Mouse (Mus musculus) erythroblast, adult 5-6 weeks (primary cell): ENCODE measurements around the gene Iqce. TPM values are rescaled to one million over a fixed set of nuclear protein-coding genes. Genes with fewer than 3 reads are reported as not detected.

Experiments used
- ATAC-seq: replicated peaks from 2 replicates; pipeline ENCODE4 v1.8.0; 2016; ENCODE audit warnings: moderate number of reproducible peaks, mild to moderate bottlenecking, moderate TSS enrichment, inconsistent platforms; ENCODE audit not compliant: poor library complexity, low FRiP score, severe bottlenecking
- total RNA-seq, 2 experiments: library from RNA; stranded (forward) in 1 of 2; stranded (reverse) in 1 of 2; fragments of 150-400 nt in 1 of 2; fragments of 200-764, 138-1000 nt in 1 of 2; gene quantifications; 2 replicates each; pipeline versions ENCODE4 v1.2.3 to v1.2.4; 2015 to 2017; ENCODE audit warnings: low replicate concordance in 2 of 2

The Iqce gene
- total RNA-seq (2015; ENCODE audit: low replicate concordance) (1.9 and 3.8 TPM in 2 replicates), total RNA-seq (2017; ENCODE audit: low replicate concordance) (2.9 and 3.0 TPM in 2 replicates)

DNA sequence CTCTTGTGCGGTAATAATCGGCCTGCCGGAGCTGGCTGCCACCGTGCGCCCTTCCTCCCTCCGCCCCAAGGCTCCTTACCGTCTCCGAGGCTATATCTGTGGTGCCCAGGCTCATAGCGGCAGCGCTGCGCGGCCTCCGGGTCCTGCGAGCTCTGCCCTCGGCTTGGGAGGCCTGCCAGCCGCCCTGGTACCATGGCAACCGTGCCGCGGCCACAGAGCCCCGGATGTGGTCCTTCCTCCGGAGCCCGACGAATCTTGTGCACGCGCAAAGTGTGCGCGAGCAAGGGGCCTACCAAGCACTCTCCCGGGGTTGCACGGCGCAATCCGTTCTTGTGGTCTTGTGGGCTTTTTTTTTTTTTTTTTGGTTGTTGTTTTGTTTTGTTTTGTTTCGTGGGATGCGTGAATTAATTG lies at the start of gene Iqce:
Iqce (minus strand) TSS at position 276 of the 411 bp plus-strand sequence.
- ATAC-seq, result peak; percentile 40

DNA sequence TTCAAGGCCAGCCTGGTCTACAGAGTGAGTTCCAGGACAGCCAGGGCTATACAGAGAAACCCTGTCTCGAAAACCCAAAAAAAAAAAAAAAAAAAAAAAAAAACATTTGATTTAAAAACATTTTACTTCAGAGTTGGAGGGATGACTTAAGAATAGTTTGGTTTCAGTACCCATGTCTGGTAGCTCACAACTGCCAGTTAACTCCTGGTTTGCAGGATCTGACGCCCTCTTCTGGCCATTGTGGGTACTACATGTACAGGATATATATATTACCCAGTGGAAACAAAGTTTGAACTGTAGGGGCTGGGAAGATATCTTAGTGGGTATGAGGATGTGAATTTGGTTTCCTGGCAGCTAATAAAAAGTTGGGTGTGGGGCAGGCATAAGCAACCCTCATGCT lies 48.7 kb upstream of the Iqce start:
- ATAC-seq, result no peak

DNA sequence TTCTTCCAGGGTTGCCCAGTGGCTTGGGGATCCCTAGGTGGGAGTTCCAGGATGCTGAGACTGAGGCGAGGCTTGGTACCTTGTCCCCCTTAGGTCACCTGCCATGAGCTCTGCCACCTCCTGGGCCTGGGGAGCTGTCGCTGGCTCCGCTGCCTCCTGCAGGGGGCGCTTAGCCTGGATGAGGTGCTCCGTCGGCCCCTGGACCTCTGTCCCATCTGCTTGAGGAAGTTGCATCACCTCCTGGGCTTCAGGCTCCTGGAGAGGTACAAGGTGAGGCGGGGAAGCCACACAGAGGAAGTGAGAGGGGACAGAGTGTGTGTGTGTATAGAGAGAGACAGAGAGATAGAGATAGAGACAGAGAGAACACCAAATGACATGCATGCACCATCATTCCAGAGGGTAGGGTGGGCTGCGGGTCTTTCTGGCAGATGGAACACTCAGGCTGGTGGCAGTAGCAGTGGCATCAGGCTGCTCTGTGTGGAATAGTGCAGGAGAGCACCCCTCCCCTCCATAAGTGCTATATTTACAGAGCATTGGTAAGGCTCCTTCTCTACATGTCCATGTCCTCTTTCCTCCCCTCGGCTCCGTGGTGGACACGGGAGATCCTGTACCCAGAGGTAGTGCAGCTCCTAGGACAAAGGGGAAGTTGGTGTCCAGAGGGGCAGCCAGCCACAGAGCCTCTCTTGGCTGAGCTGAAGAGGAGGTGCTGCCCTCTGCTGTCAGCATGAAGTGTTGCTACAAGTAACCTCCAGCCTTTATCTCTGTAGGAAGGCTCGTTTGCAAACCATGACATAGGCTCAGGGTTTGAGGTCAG lies 47.1 kb upstream of the Iqce start:
- ATAC-seq, result peak; percentile 82

DNA sequence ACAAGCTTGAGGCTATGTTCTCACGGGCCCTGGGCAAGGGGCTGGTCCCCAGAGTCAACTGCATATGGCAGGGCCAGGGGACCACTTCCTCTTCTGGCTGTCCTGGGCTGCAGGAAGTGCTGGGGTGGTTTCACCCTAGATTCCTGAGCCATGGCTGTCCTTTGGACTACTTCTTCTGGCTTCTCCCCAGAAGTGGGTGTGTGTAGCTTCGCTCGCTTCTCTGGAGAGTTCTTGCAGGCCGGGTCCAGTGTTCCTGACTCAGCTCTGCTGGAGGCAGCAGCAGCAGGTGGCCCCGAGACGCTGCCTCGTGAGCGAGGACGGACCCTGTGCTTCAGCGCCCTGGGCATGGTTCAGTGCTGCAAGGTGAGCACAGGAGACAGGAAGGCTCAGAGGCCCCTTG lies 46.2 kb upstream of the Iqce start:
- no peak for ATAC-seq

DNA sequence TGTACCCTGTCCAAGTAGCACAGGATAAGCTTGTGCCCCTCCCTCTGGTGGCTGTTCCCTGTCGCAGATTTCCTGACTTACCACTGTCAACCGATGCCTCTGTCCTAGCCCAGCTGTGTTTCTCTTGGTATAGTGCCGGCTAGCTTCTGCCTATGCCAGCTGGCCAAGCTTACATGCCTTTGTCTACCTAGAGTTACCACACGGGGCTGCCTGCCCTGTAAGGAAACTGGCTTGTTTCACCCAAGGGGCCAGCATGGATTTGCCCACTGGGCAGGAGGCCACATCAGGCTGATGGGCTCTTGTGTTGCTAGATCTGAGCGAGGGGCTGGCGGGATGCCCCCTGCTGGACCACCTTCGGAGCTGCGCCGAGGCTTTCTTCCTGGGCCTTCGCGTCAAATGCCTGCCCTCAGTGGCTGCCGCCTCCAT lies 41.5 kb upstream of the Iqce start:
- no peak for ATAC-seq

DNA sequence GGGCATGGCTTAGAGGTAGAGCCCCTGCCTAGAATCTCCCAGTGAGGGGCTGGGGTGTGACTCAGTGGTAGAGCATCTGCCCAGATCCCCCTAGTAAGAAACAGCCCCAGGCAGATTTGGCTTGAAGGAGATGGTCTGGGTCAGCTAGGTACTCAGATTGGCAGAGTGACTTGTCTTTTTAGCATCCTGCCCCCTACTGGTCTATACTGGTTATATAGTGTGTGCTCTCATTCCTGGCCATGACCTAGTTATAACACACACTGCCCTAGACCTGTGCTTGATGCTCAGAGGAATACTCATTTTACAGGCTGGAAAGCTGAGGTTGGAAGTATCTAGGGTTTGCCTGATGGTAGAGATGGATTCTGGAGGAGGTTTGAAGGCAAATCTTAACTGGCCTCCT lies 39.7 kb upstream of the Iqce start:
- no peak for ATAC-seq

DNA sequence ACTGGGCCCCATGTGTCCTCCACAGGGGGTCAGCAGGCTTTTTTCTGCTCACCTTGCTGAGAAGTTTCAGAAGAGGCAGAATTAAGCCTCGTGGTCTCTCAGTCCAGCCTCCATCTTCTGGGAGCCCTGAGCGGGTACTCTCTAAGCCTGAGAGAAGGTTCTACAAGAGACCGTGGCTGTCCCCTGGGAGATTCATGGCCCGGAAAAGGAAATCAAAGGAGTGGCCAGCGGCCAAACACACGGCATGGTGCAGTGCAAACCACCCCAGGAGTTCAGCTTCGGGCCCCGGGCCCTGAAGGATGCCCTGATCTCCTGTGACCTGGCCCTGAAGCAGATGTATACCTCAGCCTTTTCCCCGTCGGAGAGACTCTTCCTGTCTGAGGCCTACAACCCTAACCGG lies 38.9 kb upstream of the Iqce start:
- 0 out of 2 replicates have a peak, but pooled peaks have one; percentile 7 for ATAC-seq

DNA sequence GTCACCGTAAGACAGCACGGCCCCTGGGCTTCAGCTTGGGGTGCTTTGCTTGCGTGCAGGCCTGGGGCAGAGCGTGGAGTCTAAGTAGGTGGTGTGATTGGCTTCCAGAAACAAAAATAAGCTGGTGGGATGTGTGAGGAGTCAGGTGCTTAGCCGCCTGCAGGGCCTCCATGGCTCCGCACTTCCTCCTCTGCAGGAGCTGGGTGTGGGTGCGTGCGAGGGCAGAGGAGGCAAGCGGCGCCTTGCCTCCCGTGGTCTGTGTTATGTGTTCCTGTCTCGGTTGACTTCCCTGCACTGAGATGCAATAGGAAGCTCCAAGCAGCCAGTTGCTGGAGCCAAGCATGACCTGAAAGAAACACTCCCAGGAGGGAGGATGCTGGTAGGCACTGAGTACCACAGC lies 37.6 kb upstream of the Iqce start:
- ATAC-seq, result no peak

DNA sequence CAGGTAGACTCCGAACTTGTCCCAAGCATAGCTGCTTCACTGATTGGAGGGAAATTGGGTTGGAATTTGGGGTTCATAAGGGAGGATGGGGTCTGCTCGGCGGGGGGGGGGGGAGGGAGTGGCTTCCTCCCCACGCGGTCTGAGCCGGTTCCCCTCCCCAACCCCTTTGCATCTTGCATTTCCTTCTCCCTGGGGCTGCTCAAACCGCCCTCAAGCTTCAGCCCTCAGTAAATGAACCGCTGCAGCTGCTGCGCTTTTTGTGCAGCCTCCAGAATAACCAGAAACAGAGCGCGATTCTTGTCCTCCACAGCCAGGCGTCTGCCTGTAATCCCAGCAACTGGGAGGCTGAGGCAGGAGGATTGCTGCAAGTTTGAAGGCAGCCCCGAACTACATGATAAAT lies 34.0 kb upstream of the Iqce start:
- ATAC-seq, result no peak

DNA sequence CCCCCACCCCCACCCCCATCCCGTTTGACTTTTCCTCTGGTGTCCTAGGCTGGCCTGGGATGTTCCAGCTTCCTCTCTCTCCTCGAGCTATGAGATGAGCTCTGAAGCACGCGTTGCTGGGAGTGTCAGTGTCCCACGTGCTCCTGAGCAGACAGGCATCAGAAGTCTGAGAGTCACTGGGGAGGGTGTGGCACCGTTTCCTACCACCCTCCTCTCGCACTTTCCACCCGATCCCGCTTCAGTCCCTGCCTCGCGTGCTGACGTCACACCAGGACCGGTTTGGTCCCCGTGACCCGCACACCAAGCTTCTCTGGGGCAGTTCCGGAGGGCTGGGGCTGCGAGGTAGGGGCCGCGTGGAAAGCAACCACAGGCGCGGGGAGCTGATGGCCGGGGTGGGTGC lies 33.1 kb upstream of the Iqce start:
- no peak for ATAC-seq

DNA sequence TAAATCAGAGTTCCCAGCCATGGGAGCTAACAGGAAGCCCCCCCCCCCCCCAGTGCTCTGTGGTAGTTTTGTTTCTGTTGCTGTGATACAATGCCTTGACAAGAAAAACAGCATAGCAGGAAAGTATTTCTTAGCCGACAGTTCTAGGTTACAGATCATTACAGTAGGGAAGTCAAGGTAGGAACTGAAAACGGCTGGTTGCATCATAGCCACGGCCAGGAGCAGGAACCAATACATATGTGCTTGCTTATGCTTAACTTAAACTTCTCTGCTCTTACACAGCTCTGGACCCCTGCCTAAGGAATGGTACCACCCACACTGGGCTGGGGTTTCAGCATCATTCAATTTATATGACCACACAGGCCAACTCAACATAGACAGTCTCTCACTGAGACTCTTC lies 31.2 kb upstream of the Iqce start:
- ATAC-seq, result no peak

DNA sequence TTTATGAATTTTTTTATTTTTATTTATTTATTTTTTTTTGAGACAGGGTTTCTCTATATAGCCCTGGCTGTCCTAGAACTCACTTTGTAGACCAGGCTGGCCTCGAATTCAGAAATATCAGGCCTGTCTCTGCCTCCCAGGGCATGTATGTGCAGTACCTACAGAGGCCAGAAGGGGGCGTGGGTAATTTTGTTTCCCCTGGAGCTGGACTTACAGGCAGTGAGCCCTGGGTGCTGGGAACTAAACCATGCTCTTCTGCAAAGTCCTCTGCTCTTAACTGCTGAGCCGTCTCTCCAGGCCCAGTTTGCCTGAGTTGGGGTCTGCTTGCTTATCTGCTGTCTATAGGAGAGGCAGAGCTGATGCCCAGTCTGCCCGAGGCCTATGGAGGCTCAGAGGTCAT lies 30.0 kb upstream of the Iqce start:
- peak; percentile 58 for ATAC-seq

DNA sequence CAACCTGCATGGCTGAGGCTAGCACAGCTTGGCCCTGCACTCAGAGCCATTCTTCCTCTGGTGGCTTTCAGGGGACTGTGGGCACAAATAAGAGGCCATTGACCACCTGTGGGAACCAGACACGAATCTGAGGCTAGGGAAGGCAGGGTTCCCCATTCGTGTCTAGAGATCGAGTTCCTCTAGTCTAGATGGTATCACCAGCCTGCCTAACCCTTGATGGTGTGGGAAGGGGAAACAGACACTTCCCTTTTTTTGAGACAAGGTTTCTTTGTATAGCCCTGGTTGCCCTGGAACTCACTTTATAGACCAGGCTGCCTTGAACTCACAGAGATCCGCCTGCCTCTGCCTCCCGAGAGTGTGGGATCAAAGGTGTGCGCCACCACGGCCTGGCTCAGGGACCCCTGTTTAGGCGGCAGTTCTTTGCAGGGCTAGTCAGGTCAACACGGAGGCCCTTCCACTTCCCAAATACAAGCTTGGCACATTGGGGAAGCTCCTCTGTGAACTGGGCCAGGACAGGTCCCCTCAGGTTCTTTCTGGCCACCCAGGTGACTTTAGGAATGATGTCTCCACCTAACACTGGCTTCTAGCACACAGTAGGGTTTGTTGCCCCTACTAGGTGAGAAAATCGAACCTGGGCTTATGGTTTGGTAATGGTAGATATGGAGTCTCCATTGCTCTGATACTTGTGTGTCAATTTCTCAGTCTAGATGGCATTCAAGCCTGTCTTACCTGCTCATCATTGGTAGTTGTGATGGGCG lies 29.0 kb upstream of the Iqce start:
- no peak for ATAC-seq

DNA sequence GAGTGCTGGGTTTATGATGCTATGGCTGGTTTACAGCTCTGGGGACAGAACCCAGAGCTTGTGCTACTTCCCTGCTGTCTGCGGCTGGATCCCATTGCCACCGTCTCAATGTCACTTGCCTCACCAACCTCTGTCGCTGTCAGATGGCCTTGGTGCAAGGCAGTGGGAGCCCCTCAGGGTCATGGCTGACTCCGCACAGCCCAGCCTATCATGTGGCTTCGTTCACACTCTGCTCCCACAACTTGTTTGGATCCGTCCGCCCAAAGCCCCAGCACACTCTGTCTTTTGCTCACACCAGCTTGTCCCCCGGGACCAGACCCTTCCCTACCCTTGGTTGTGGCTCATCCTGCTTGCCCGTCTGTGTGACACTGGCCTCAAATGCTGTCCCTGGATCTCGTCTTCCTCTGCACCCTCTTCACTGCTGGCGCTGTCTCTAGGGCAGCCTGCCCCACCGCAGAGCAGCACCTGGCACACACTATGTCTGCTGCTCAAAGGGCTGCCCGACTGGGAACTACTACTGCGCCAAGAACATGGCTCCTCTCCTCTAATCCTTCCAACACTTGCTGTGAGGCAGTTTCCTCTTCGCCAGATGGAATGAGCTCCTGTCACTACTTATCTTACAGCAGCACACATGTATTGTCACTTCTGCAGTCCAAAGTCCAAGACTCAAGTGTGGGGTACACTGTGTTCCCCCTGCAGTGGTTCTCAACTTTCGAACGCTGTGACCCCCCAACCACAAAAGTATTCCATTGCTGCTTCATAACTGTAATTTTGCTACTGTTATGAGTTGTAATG lies 25.0 kb upstream of the Iqce start:
- ATAC-seq, result no peak

DNA sequence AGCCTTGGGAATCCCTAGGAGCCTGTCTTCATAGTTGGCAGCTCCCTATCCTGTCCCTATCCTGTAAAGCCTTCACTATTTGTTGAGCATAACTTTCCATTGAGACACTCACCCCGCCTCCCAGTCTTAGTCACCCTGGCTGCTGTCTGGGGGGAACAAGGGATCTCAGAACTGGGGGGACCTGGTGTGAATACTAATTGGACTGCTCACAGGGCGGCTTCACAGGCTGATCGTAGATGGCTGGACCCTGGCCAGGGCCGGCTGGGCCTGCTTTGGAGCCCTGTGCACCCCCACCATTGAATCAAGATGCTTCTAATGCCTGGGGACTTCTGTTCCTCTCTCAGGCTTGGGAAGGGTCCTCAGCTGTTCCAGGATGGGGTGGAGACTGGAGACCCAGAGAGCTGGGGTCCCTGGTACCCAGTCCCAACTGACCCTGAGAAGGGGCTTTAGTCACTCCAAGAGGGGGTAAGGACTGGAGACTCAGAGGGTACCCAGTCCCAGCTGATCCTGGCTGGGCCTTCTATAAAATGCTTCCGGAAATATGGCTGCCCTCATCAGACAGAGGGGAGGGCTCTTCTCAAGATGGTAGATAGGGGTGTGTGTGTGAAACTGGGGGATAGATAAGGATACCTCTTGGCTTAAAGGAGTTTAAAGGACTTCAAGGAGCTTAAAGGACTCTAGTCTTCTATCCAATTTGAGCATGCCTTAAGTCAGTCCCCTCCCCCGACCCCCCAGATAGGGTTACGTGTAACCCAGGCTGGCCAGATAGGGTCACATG lies 24.1 kb upstream of the Iqce start:
- no peak for ATAC-seq

DNA sequence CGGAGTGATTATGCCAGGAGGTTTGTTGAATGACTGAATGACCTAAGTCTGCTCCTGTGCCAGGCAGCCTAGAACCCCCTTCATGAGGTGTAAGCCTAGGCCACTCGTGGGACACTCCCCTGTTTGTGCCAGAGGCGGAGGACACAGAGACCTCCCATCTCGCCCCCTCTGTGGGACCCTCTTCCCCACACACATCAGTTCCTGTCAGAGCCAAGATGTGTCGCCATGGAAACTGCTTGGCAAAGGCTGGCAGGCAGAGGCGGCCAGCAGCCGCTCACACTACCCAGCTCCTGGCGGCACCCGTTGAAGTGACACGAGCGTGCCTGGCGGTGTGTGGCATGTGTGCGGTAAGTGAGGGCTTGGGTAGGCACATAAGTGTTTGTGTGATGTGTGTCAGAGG lies 21.6 kb upstream of the Iqce start, which contains the start of gene Amz1:
Amz1 (plus strand) TSS at position 306 of the 400 bp plus-strand sequence.
- no peak for ATAC-seq

DNA sequence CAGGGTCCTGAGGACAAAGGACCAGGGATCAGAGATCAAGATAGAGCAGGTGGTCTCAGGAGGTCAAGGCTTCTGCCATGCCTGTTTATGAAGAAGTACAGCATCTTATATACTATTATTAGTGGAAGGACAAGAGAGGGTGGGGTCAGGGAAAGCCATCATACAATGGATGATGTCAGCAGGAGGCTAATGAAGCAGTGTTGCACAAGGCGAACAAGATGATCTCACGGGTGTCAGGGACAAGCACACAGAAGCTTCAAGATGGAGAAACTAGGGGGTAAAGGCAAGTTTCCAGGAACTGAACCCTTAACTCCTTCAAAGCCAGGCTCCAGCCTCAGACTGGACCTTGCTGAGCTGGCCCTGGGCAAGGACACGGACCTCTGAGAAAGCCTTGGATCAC lies 19.9 kb upstream of the Iqce start:
- no peak for ATAC-seq

DNA sequence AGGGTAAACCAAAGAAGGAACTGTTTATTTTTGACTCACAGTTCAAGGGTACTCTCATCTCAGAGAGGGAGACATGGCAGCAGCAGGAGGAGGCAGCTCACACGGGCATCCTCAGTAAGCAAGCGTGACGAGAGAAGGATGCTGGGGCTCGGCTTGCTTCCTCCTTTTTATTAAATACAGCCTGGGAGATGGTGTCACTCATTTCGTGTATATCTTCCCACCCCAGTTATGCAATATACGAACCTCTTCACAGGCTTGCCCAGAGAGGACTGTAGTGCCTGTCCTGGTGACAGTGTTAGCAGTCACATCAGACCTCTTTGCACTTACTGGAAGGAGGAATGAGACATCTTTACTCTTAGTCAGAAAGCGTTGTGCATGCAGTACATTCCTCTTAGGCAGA lies 18.6 kb upstream of the Iqce start:
- ATAC-seq, result no peak

DNA sequence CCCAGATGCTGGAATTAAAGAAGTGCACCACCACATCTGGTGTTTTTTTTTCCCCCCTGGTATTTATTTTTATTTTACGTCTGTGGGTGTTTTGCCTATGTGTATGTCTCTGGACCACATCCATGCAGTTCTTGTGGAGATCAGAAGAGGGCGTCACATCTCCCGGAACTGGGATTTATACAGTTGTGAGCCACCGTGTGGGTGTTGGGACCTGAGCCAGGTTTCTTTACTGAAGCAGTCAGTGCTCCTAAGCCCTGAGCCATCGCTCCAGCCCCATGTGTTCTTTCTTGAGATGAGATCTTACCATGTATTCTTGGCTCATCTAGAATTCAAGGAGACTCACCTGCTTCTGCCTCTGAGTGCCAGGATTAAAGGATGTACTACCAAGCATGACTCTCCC lies 8.9 kb upstream of the Iqce start:
- ATAC-seq, result no peak

DNA sequence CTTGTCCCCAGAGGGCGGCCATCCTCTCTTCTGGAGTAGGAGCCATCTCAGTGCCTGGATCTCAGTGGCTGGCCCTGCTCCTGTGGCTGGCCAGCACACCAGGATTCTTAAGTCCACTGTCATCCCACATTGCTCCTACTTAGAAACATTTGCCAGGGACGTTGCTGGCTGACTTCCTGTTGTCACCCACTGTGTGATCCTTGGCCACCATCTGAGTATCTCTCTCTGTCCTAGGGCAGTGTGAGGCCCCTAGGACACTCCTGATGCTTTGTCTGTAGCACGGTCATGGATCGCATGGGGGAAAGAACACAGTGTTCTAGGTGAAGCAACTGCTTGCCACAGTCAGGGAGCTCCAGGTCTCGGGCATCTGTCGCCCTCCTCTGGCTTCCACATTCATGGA lies 8.1 kb upstream of the Iqce start:
- ATAC-seq, result no peak
